Mouse (Mus musculus) myocyte (in vitro differentiated cells): Measurements from ENCODE around the gene Ets2. TPM values are rescaled to one million over a fixed set of nuclear protein-coding genes. Genes with fewer than 3 reads are reported as not detected.

Source experiments
- H3K27me3 ChIP-seq: one replicate; pipeline ENCODE4 v1.6.1; 2011; ENCODE audit not compliant: control insufficient read depth, insufficient read depth, insufficient read length
- H3K36me3 ChIP-seq: one replicate; pipeline ENCODE4 v1.6.1; 2011; ENCODE audit not compliant: control insufficient read depth, insufficient read depth
- H3K4me2 ChIP-seq: one replicate; pipeline ENCODE4 v1.6.1; 2011; ENCODE audit warnings: low read depth, control low read depth
- H3K4me3 ChIP-seq: one replicate; pipeline ENCODE4 v1.5.1; 2011; ENCODE audit warnings: mild to moderate bottlenecking, control low read depth, moderate library complexity
- H3K79me2 ChIP-seq: one replicate; pipeline ENCODE4 v1.6.1; 2011; ENCODE audit not compliant: control insufficient read depth, insufficient read depth
- H3ac ChIP-seq: one replicate; pipeline ENCODE4 v1.6.1; 2011; ENCODE audit not compliant: control insufficient read depth, insufficient read length
- CEBPB ChIP-seq: IDR thresholded peaks from 2 replicates; pipeline ENCODE4 v1.6.1; 2011; ENCODE audit warnings: mild to moderate bottlenecking, moderate library complexity; ENCODE audit not compliant: poor library complexity, insufficient read depth, severe bottlenecking
- E2F4 ChIP-seq: IDR thresholded peaks from one replicate; pipeline ENCODE4 v1.6.1; 2011; ENCODE audit warnings: mild to moderate bottlenecking, control low read depth, moderate library complexity; ENCODE audit not compliant: insufficient read depth
- MAX ChIP-seq: IDR thresholded peaks from one replicate; pipeline ENCODE4 v1.6.1; 2011; ENCODE audit warnings: low read depth, mild to moderate bottlenecking, control low read depth
- MYOD1 ChIP-seq, 3 experiments: IDR thresholded peaks; one replicate each; pipeline ENCODE4 v1.6.1; 2011; ENCODE audit warnings: control low read depth in 2 of 3, low read depth in 2 of 3, mild to moderate bottlenecking in 2 of 3, moderate library complexity in 1 of 3; ENCODE audit not compliant: insufficient read length in 2 of 3, control insufficient read depth in 1 of 3
- MYOG ChIP-seq, 3 experiments: IDR thresholded peaks; one replicate each; pipeline ENCODE4 v1.6.1; 2011; ENCODE audit warnings: control low read depth in 2 of 3, low read depth in 2 of 3, mild to moderate bottlenecking in 2 of 3; ENCODE audit not compliant: insufficient read length in 2 of 3, control insufficient read depth in 1 of 3, insufficient read depth in 1 of 3
- POLR2A ChIP-seq: IDR thresholded peaks from one replicate; pipeline ENCODE4 v1.6.1; 2011; ENCODE audit warnings: low read depth, mild to moderate bottlenecking, control low read depth, moderate library complexity; ENCODE audit not compliant: insufficient read length
- POLR2AphosphoS2 ChIP-seq: IDR thresholded peaks from one replicate; pipeline ENCODE4 v1.6.1; 2011; ENCODE audit warnings: low read depth, control low read depth; ENCODE audit not compliant: insufficient read length
- REST ChIP-seq: IDR thresholded peaks from one replicate; pipeline ENCODE4 v1.6.1; 2011; ENCODE audit warnings: mild to moderate bottlenecking, control low read depth, moderate library complexity; ENCODE audit not compliant: insufficient read depth, insufficient read length
- SRF ChIP-seq: IDR thresholded peaks from one replicate; pipeline ENCODE4 v1.6.1; 2011; ENCODE audit warnings: low read depth; ENCODE audit not compliant: control insufficient read depth, insufficient read length
- TCF12 ChIP-seq: IDR thresholded peaks from one replicate; pipeline ENCODE4 v1.6.1; 2011; ENCODE audit warnings: mild to moderate bottlenecking, control low read depth; ENCODE audit not compliant: poor library complexity, insufficient read depth, severe bottlenecking
- TCF3 ChIP-seq: IDR thresholded peaks from one replicate; pipeline ENCODE4 v1.6.1; 2011; ENCODE audit warnings: low read depth, control low read depth; ENCODE audit not compliant: insufficient read length
- USF1 ChIP-seq: IDR thresholded peaks from one replicate; pipeline ENCODE4 v1.6.1; 2011; ENCODE audit warnings: low read depth, mild to moderate bottlenecking, control low read depth, moderate library complexity
- polyA plus RNA-seq: library from polyadenylated mRNA; unstranded; fragments of >200 nt; fragmentation: generic; extraction: Trizol; gene quantifications from one replicate; pipeline ENCODE4 v1.2.1, GENCODE M21; 2012; ENCODE audit warnings: missing spikeins

Ets2 gene
- polyA plus RNA-seq, 1 experiment: 73.9 TPM

- Histone ChIP-seq H3K4me2 (no peak overlapping the region), H3K4me3 (no peak overlapping the region), H3K36me3 (peaks cover 22% of the 10 kb centered on the region), H3K27me3 (no peaks in the 10 kb centered on the region), H3K79me2 (no peaks in the 10 kb centered on the region), H3ac (no peak overlapping the region)
- no peak for TF ChIP-seq MYOG (IDR thresholded peaks at IDR 0.05; ENCODE audit: control insufficient read depth in 1 of 3, insufficient read depth in 1 of 3, insufficient read length in 2 of 3, low read depth in 2 of 3)
- TF ChIP-seq MAX: no peak
- no peak for TF ChIP-seq TCF12
- TF ChIP-seq POLR2A: no peak
Measured at GRCm38 (mm10) chr16:95724776-95725175, 22.9 kb downstream of the Ets2 start.

- Histone ChIP-seq H3K4me3 (no peak overlapping the region), H3ac (no peak overlapping the region), H3K79me2 (no peaks in the 10 kb centered on the region), H3K36me3 (peaks cover 2% of the 10 kb centered on the region), H3K27me3 (no peaks in the 10 kb centered on the region), H3K4me2 (no peak overlapping the region)
- TF ChIP-seq CEBPB (no peak), REST (no peak), POLR2AphosphoS2 (no peak), USF1 (no peak), MYOG (IDR thresholded peaks at IDR 0.05; ENCODE audit: control insufficient read depth in 1 of 3, insufficient read depth in 1 of 3, insufficient read length in 2 of 3, low read depth in 2 of 3) (no peak), MAX (no peak), POLR2A (no peak), MYOD1 (IDR thresholded peaks at IDR 0.05; ENCODE audit: control insufficient read depth in 1 of 3, insufficient read length in 2 of 3, low read depth in 2 of 3) (no peak), TCF3 (no peak), SRF (no peak), TCF12 (no peak), E2F4 (no peak)
Measured at GRCm38 (mm10) chr16:95726802-95727201, 24.9 kb downstream of the Ets2 start.

- Histone ChIP-seq H3K79me2 (no peaks in the 10 kb centered on the region), H3K4me3 (no peak overlapping the region), H3ac (no peak overlapping the region), H3K36me3 (no peaks in the 10 kb centered on the region), H3K4me2 (peak overlapping the region; percentile 69), H3K27me3 (no peaks in the 10 kb centered on the region)
- TF ChIP-seq POLR2AphosphoS2 (no peak), TCF3 (no peak), MYOG (IDR thresholded peaks at IDR 0.05; ENCODE audit: control insufficient read depth in 1 of 3, insufficient read depth in 1 of 3, insufficient read length in 2 of 3, low read depth in 2 of 3) (no peak), MYOD1 (IDR thresholded peaks at IDR 0.05; ENCODE audit: control insufficient read depth in 1 of 3, insufficient read length in 2 of 3, low read depth in 2 of 3) (no peak), USF1 (peak; percentile 79), POLR2A (peak; percentile 40), SRF (peak; percentile 99), MAX (no peak), CEBPB (peak; percentile 98), TCF12 (peak; percentile 9)
Measured at GRCm38 (mm10) chr16:95728453-95729435, 26.9 kb downstream of the Ets2 start.

GRCm38 (mm10) chr16:95729775-95730174 lies 27.9 kb downstream of the Ets2 start:
- no peaks in the 10 kb centered on the region for H3K36me3 ChIP-seq
- no peak for TF ChIP-seq POLR2A
- TF ChIP-seq E2F4: no peak
- TF ChIP-seq SRF: no peak
- TF ChIP-seq REST: no peak
- no peak for TF ChIP-seq MYOD1 (IDR thresholded peaks at IDR 0.05; ENCODE audit: control insufficient read depth in 1 of 3, insufficient read length in 2 of 3, low read depth in 2 of 3)
- TF ChIP-seq TCF12: no peak
- TF ChIP-seq POLR2AphosphoS2: no peak
- no peak for TF ChIP-seq MYOG (IDR thresholded peaks at IDR 0.05; ENCODE audit: control insufficient read depth in 1 of 3, insufficient read depth in 1 of 3, insufficient read length in 2 of 3, low read depth in 2 of 3)
- no peak for TF ChIP-seq MAX
- no peak for TF ChIP-seq TCF3
- TF ChIP-seq CEBPB: no peak
- TF ChIP-seq USF1: no peak
- no peaks in the 10 kb centered on the region for H3K79me2 ChIP-seq
- H3K4me3 ChIP-seq: no peak overlapping the region
- H3K27me3 ChIP-seq: no peaks in the 10 kb centered on the region
- H3K4me2 ChIP-seq: no peak overlapping the region
- H3ac ChIP-seq: no peak overlapping the region
